Mouse (Mus musculus) spleen, adult 2 months (tissue): ENCODE measurements around the gene Sidt1.

Experiments
- CTCF ChIP-seq: fragments of 200-500 bp; IDR thresholded peaks from 2 replicates; pipeline ENCODE4 v1.5.1; 2011; ENCODE audit warnings: mild to moderate bottlenecking, inconsistent platforms; ENCODE audit not compliant: insufficient read depth, insufficient read length, insufficient replicate concordance; ENCODE audit errors: extremely low read depth
- POLR2A ChIP-seq: fragments of 200-500 bp; IDR thresholded peaks from 2 replicates; pipeline ENCODE4 v1.6.1; 2011; ENCODE audit warnings: low read depth, low read length, inconsistent platforms

DNA sequence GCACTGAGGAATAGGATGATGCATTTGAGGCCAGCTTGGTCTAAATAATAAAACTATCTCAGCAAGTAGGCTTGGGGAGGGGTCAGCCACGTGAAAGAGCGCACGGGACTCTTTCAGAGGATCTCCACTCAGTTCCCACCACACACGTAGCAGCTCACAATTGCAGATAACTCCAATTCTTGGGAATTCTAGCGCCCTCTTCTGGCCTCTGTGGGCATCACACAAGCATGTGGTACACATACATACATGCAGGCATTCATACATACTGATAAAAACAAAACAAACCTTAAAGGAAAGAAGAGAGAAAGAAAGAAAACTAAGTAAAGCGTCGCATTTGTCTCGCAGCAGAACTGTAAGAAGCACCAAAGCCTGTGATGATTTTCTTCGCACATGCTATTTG lies 2.3 kb downstream of the Sidt1 start:
- TF ChIP-seq POLR2A, result no peak
- no peak for TF ChIP-seq CTCF
